Mouse (Mus musculus) forebrain, embryonic 14.5 days (tissue): ENCODE data around the gene Gm8237. TPM values are rescaled to one million over a fixed set of nuclear protein-coding genes. Genes with fewer than 3 reads are reported as not detected.
"Not testable (repeated sequence)": the region's sequence is repeated elsewhere in the genome, so short reads cannot be mapped to it uniquely, and the experiment has no call there.

ENCODE experiments used
- ATAC-seq: fragments of 200-750 bp; cut with Nextera tagmentation; 2 replicates; pipeline ENCODE4 v1.8.0; 2017; ENCODE audit warnings: mild to moderate bottlenecking, moderate library complexity
- DNase-seq: peaks from one replicate; pipeline ENCODE4 v3.0.0-alpha.2; 2015; ENCODE audit warnings: low spot score
- H3K27ac ChIP-seq: fragments of 300-500 bp; sonication (generic); 2 replicates; pipeline ENCODE4 v1.5.1; 2014; ENCODE audit warnings: low read depth, mild to moderate bottlenecking, control low read depth, low read length, moderate library complexity
- H3K27me3 ChIP-seq: fragments of 300-500 bp; sonication (generic); replicated peaks from 2 replicates; pipeline ENCODE4 v1.6.1; 2014; ENCODE audit warnings: low read length, control low read depth, mixed read lengths; ENCODE audit not compliant: control insufficient read depth, insufficient read depth
- H3K36me3 ChIP-seq: fragments of 300-500 bp; sonication (generic); 2 replicates; pipeline ENCODE4 v1.6.1; 2014; ENCODE audit warnings: low read length, control low read depth; ENCODE audit not compliant: control insufficient read depth, insufficient read depth
- H3K4me1 ChIP-seq: fragments of 300-500 bp; sonication (generic); 2 replicates; pipeline ENCODE4 v1.6.1; 2014; ENCODE audit warnings: antibody characterized with exemption, low read length, control low read depth; ENCODE audit not compliant: control insufficient read depth, insufficient read depth
- H3K4me2 ChIP-seq: fragments of 300-500 bp; sonication (generic); 2 replicates; pipeline ENCODE4 v1.6.1; 2014; ENCODE audit warnings: mild to moderate bottlenecking, control low read depth, low read length
- H3K4me3 ChIP-seq: fragments of 300-500 bp; sonication (generic); 2 replicates; pipeline ENCODE4 v1.5.1; 2014; ENCODE audit warnings: low read depth, low read length, control low read depth
- H3K9ac ChIP-seq: fragments of 300-500 bp; sonication (generic); 2 replicates; pipeline ENCODE4 v1.6.1; 2014; ENCODE audit warnings: mild to moderate bottlenecking, low read length, control low read depth, moderate library complexity
- H3K9me3 ChIP-seq: fragments of 300-500 bp; sonication (generic); replicated peaks from 2 replicates; pipeline ENCODE4 v1.6.1; 2016; ENCODE audit warnings: low read length, control low read depth, mixed read lengths; ENCODE audit not compliant: control insufficient read depth
- WGBS: fragments of 180-500 bp; shearing (Covaris S2); extraction: QIAGEN DNeasy Blood & Tissue Kit; methylation state at CpG from one replicate; pipeline ENCODE4 v1.1.7; 2014; 5-methylcytosine and 5-hydroxymethylcytosine counted together
- polyA plus RNA-seq: library from polyadenylated mRNA; unstranded; fragments of >200 nt; fragmentation: Nextera tagmentation; extraction: Ambion mirVana; gene quantifications from 2 replicates; pipeline ENCODE4 v1.2.1, GENCODE M21; 2014

The Gm8237 gene
- polyA plus RNA-seq = 0.32 and 0.51 TPM in 2 replicates

GRCm38 (mm10) chr14:5880241-5880640 lies at the start of gene Gm8237:
Gene Gm8237 (minus strand): TSS chr14:5880382.
- 2% methylated on average over 16 of the region's 22 CpGs for WGBS
- H3K36me3 ChIP-seq, ATAC-seq, H3K9me3 ChIP-seq, H3K4me1 ChIP-seq, H3K27me3 ChIP-seq, H3K27ac ChIP-seq: not testable (repeated sequence)
- H3K9ac ChIP-seq = peak within 1 kb of the TSS; percentile 49
- H3K4me3 ChIP-seq = peak within 1 kb of the TSS; percentile 35
- peak within 1 kb of the TSS; percentile 61 for H3K4me2 ChIP-seq
- DNase-seq = peak; percentile 2

DNA sequence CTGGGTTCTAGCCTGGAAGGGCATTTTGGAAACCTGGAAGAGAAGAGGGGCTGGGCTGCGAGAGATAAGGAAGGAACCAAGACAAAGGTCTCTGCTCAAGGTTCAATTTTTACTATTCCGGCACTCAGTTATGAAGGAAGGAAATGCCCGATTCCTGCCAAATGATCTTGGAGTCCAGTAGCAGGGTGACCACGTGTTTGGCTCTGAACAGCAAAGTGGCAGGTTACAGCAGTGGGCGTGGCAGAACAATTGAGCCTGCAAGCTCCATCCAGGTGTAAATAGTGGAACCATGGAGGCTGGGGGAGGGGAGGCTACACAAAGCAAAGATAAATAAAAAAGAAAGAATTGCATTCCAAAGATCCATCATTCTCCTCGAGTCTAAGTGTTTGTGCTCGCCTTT lies 43.1 kb upstream of the Gm8237 start:
- not testable (repeated sequence) for H3K27me3 ChIP-seq, H3K9me3 ChIP-seq, DNase-seq, H3K9ac ChIP-seq, H3K4me1 ChIP-seq, H3K36me3 ChIP-seq, H3K4me2 ChIP-seq, H3K4me3 ChIP-seq, ATAC-seq, H3K27ac ChIP-seq
- WGBS = 84% methylated on average over 7 of the region's 7 CpGs

- not testable (repeated sequence) for DNase-seq
Measured at GRCm38 (mm10) chr14:5918330-5918942, 38.3 kb upstream of the Gm8237 start.

GRCm38 (mm10) chr14:5913701-5914100 lies 33.5 kb upstream of the Gm8237 start:
- H3K27ac ChIP-seq, H3K4me2 ChIP-seq, H3K9me3 ChIP-seq: not testable (repeated sequence)

More at GRCm38 (mm10) chr14:5918330-5918942, 38.3 kb upstream of the Gm8237 start:
- not testable (repeated sequence) for ATAC-seq, H3K4me3 ChIP-seq, H3K9ac ChIP-seq, H3K9me3 ChIP-seq, H3K4me2 ChIP-seq, H3K27ac ChIP-seq, H3K36me3 ChIP-seq, H3K4me1 ChIP-seq, H3K27me3 ChIP-seq
- 83% methylated on average over 4 of the region's 4 CpGs for WGBS

GRCm38 (mm10) chr14:5879791-5880190 lies 391 bp downstream of the Gm8237 start:
- peak; percentile 2 for DNase-seq
- Histone ChIP-seq H3K9ac (peak overlapping the region; percentile 49), H3K4me3 (peak overlapping the region; percentile 35), H3K4me2 (peak overlapping the region; percentile 61)
- H3K36me3 ChIP-seq, H3K9me3 ChIP-seq, H3K27ac ChIP-seq, ATAC-seq, H3K27me3 ChIP-seq, H3K4me1 ChIP-seq: not testable (repeated sequence)
- WGBS = under 1% methylated on average over 16 of the region's 28 CpGs

More at GRCm38 (mm10) chr14:5913701-5914100, 33.5 kb upstream of the Gm8237 start:
- not testable (repeated sequence) for H3K36me3 ChIP-seq, DNase-seq, H3K4me1 ChIP-seq, H3K9ac ChIP-seq, ATAC-seq, H3K27me3 ChIP-seq, H3K4me3 ChIP-seq
- WGBS = 86% methylated on average over 2 of the region's 2 CpGs

GRCm38 (mm10) chr14:5879136-5879535 lies 1.0 kb downstream of the Gm8237 start:
- not testable (repeated sequence) for H3K4me1 ChIP-seq, H3K9me3 ChIP-seq, ATAC-seq, H3K27me3 ChIP-seq, H3K36me3 ChIP-seq, H3K9ac ChIP-seq, H3K4me2 ChIP-seq, H3K4me3 ChIP-seq, H3K27ac ChIP-seq
- WGBS = 6% methylated on average over 5 of the region's 11 CpGs
- peak; percentile 83 for DNase-seq

GRCm38 (mm10) chr14:5855911-5856310 lies 24.3 kb downstream of the Gm8237 start:
- H3K9me3 ChIP-seq, H3K4me2 ChIP-seq, H3K36me3 ChIP-seq, H3K4me1 ChIP-seq, H3K27ac ChIP-seq, ATAC-seq, H3K27me3 ChIP-seq, H3K4me3 ChIP-seq, H3K9ac ChIP-seq, DNase-seq: not testable (repeated sequence)
- 87% methylated on average over 3 of the region's 3 CpGs for WGBS

DNA sequence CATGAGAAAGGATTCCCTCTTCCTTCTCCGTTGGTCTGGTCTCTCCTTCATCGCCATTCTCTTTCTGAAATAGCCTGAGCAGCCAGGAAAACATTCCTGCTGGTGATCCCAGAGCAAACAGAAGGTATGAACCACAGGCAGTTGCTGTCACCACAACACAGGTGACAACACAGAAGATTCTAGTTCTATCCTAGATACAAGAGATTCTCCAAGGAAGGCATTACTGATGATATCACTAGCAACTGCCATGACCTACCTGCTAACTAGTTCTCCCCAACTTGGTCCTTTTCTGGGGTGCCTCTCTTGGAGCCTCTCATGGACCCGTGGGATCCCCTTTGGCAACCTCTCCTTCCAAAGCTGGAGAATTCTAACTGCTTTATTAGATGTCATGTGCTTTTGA lies 50.0 kb downstream of the Gm8237 start, which contains the start of gene Gm3424:
Gene Gm3424 (minus strand): TSS at position 101 of the 400 bp plus-strand sequence.
- H3K4me1 ChIP-seq, DNase-seq, H3K36me3 ChIP-seq, H3K27ac ChIP-seq, H3K9me3 ChIP-seq, H3K27me3 ChIP-seq, H3K4me3 ChIP-seq, ATAC-seq, H3K4me2 ChIP-seq, H3K9ac ChIP-seq: not testable (repeated sequence)
- no CpG with 5 or more reads among the region's 3 CpGs for WGBS

DNA sequence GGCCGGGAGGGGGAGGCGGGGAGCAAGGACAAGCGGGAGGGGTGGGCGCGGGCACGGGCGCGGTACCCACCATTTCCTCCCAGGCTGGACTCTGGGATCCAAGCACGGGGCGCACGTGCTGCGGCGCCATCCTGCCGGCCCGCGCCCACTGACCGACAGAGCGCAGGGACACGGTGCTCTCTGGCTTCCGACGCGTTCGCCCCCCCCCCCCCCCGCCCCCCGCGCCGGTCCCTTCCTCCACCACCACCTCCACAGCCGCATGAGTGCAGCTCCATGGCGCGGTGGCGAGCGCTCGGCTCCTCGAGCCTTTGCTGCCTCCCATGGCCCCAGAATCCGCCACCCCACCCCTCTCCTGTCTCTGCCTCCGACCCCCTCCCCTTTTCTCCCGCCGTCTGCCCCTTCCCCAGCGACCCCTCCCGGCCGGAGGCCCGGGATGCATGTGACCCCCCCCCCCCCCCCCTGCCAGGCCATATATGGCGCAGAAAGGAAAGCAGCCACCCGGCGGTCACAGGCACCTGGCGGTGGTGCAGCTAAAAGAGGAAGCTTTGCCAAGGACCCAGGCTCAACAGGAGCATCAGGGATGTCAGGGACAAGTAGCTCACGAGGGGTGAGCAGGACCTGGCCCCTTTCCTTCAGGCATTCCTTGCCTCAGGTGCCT lies 67.4 kb downstream of the Gm8237 start:
- not testable (repeated sequence) for H3K4me2 ChIP-seq

More for the DNA sequence above, 67.4 kb downstream of the Gm8237 start:
- H3K27ac ChIP-seq, H3K36me3 ChIP-seq, H3K4me1 ChIP-seq, DNase-seq, H3K9me3 ChIP-seq, H3K4me3 ChIP-seq, H3K9ac ChIP-seq, H3K27me3 ChIP-seq: not testable (repeated sequence)
- no CpG with 5 or more reads among the region's 47 CpGs for WGBS
- peak; percentile 61; the same call in 1 of the 2 replicates for ATAC-seq
